Mouse (Mus musculus) heart, postnatal 36 days (tissue): ENCODE measurements around the gene Ldlr. TPM values are rescaled to one million over a fixed set of nuclear protein-coding genes. Genes with fewer than 3 reads are reported as not detected.
A peak's percentile ranks its signal among the peaks of the same experiment; 100 is the strongest.
"Not testable (repeated sequence)": the region's sequence is repeated elsewhere in the genome, so short reads cannot be mapped to it uniquely, and the experiment has no call there.

Source experiments
- DNase-seq, 2 experiments: peaks; one replicate each; pipeline ENCODE4 v3.0.0; 2021 to 2022
- intact Hi-C: fragments of 180-260 bp; cut with DNase I; formaldehyde crosslinking; loops from one replicate; pipeline ENCODE4 v1.15.1; 2025
- total RNA-seq, 2 experiments: library from RNA; stranded (reverse); gene quantifications; 2 replicates each; pipeline ENCODE4 v1.2.3; 2021

Ldlr gene
- total RNA-seq, 2 experiments from 2014 or later: 2.2 to 3.4 TPM

DNA sequence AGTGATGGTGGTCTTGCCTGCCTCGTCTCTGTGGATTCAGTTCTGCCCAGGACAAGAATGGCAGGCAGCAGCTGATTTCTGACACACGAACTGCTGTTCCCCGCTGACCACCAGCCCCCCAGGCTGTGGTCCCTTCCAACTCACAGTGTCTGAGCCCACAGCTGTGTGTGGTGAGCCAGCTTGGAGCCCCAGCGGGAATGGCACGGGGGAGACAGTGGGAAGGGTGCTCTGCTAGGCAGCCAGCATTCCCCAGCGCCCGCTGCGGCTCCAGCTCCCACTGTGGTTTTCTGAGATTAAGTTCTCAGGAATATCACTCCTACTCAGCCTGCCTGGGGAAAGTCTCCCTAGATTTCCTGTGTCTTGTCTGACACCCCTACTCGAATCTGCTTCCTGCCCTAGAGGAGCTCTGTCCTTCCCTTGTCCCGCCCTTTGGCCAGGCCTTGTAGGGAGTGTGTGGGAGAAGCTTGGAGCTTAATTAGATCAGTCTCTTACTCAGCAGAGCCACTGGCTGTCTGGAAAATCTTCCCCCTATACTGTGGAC lies 29.0 kb downstream of the Ldlr start:
- intact Hi-C loops: loop anchor here (5.0 kb wide), 1 partner anchor 150 kb away; no protein-coding TSS in a partner anchor
- DNase-seq: peak; percentile 53 to 67

GRCm38 (mm10) chr9:21754003-21754402 lies 30.7 kb downstream of the Ldlr start:
- intact Hi-C loops: loop anchor here (1.0 to 5.0 kb wide), 2 partner anchors 29 to 152 kb away; no protein-coding TSS in a partner anchor
- peak; percentile 85 to 87 for DNase-seq

GRCm38 (mm10) chr9:21754516-21755321 lies 31.4 kb downstream of the Ldlr start:
- intact Hi-C loops: loop anchor here (1.0 to 5.0 kb wide), 2 partner anchors 29 to 152 kb away; no protein-coding TSS in a partner anchor
- DNase-seq: peak in 1 of 2 experiments; percentile 37

GRCm38 (mm10) chr9:21758576-21759529 lies 35.6 kb downstream of the Ldlr start:
- intact Hi-C loops: no loop called here

DNA sequence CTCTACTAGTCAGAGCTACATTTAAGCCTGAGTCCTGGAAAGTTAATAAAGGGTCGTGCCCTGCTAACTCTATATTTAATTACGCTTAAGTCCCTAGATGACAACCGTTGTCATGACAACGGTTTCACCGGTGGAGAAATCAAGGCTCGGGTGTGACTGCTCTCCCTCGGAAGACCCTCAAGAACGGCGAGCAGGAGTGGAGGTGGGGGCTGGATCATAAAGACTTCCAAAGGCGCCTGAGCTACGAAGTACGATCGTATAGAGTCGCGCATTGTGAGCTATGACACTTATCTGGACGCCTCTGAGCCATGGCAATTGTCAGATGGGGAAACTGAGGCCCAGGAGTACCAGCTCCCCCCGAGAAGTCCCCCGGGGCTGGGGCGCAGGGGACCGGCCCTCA lies 36.4 kb downstream of the Ldlr start:
- no peak for DNase-seq
- intact Hi-C loops: loop anchor here (5.0 kb wide), 1 partner anchor 38 kb away; the partner anchor contains the start of gene Kank2

More at GRCm38 (mm10) chr9:21758576-21759529, 35.6 kb downstream of the Ldlr start:
- no peak for DNase-seq

DNA sequence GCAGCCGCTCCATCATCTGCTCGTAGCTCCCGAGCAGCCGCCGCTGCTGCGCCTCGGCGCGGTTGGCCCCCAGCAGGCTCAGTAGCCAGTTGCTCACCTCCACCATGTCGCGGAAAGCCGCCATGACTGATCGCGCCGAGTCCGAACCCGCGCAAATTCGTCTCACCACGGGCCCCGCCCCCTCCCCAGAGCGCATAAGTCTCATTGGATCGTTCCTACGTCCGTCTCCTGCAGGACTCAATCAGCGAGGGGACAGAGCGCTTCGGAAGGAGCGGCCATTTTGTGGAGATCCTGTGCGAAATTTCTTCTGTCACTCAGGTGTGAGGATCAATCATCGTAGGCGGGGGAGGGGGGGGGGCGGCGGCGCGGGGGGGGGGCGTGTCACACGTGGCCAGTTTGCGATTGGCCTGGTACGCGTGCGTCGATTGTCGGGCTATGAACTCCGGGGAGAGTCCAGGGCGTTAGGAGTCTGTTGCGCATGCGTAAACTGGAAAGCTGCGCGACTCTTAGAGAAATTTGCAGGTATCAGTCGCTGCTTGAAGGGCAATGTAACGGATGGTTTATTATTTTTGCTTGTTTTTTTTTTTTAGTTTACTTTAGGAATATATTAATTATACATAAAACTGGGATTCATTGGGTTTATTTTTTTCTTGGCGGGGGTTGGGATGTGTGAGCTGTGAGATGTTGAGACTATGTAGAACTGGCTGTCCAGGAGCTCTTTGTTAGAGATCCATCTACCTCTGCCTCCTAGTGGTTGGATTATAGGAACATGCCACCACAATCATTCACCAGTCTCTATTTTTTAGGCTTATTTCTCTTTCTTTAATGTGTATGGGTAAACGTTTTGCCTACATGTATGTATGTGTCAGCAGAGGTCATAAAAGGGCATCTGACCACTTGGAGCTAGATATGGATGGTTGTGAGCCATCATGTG lies 37.1 kb downstream of the Ldlr start, which contains the start of gene Spc24:
Spc24 (minus strand) TSS at position 149 of the 934 bp plus-strand sequence.
- intact Hi-C loops: loop anchor here (5.0 kb wide), 1 partner anchor 37 kb away; the partner anchor contains the start of gene Kank2
- peak; percentile 96 for DNase-seq

DNA sequence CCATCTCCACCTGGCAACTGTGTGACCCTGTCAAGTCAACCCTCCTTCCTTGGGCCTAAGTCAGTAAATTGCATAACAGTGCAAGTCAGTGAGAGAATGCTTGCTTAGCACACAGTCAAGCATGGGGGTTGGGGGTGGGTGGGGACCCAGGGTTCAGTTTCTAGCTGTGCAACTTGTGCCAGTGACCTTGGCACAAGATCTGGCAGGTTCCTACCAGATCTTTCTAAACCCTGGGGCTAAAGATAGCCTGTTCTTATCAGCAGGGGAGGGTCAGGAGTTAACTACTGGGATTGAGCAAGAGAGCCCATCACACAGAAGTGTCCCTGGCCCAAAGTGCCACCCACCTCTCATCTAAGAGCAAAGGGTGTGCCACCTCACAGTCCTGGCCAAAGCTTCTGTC lies 38.9 kb downstream of the Ldlr start:
- intact Hi-C loops: loop anchor here (5.0 kb wide), 1 partner anchor 35 kb away; the partner anchor contains the start of gene Kank2
- peak in 1 of 2 experiments; percentile 21 for DNase-seq

GRCm38 (mm10) chr9:21764084-21764999 lies 41.1 kb downstream of the Ldlr start:
- intact Hi-C loops: loop anchor here (5.0 kb wide), 1 partner anchor 33 kb away; the partner anchor contains the start of gene Kank2

DNA sequence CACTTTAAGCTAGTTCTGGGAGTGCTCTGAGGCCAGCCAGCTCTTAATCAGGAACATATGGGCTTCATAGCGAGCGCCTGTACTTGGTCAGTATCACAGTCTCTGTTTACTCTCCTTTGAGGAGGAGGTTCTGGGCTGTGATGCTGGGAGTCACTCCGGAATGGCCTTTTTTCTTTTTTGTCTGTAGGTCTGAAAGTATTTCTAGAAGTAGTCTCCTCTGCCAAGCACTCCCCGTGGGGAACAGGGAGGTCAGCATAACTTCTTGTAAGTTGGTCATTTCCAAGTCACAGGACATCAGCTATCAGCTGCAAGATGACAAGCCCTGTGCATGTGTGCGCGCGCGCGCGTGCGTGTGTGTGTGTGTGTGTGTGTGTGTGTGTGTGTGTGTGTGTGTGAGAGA lies 44.6 kb downstream of the Ldlr start:
- DNase-seq: peak; percentile 60 to 64
- intact Hi-C loops: no loop called here

More at GRCm38 (mm10) chr9:21764084-21764999, 41.1 kb downstream of the Ldlr start:
- DNase-seq: no peak

GRCm38 (mm10) chr9:21768511-21769411 lies 45.5 kb downstream of the Ldlr start:
- intact Hi-C loops: no loop called here
- peak; percentile 49 to 69 for DNase-seq

DNA sequence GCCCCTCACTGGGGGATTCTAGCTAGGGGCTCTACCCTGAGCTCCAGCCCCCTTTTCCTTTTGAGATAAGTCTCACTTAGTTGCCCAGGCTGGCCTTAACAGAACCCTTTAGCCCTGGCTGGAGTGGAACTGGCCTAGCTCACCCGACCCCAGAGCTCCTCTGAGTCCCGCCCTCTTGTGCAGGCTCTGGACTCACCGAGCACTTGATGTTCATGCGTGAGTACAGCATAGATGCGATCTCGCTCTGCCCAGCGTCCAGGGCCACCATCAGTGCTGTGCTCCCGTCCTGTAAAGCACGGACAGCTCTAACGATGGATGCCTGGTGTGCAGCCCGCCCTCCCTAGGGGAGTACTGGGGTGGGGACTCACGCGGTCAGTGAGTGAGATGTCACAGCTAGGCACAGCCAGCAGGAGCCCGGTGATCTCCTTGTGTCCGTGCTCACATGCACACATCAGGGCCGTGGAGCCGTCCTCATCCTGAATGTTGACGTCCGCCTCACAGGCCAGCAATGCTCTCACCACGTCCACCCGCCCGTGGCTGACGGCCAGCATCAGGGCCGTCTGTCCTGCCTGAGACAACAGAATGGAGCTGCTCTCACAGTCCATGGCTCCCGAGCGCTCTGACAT lies 46.4 kb downstream of the Ldlr start:
- intact Hi-C loops: no loop called here
- DNase-seq: peak in 1 of 2 experiments; percentile 53

DNA sequence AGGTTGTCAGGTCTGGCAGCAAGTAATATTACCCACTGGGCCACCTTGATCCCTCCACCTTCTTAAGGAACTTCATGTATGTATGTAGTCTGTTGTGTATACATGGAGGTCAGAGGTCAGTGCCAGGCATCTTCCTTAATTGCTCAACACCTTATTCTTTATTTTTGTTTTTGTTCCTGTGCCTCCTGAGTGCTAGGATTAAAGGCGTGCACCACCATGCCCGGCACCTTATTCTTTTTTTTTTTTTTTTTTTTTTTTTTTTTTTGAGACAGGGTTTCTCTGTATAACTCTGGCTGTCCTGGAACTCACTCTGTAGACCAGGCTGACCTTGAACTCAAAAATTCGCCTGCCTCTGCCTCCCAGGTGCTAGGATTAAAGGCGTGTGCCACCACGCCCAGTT lies 50.1 kb downstream of the Ldlr start:
- intact Hi-C loops, DNase-seq: not testable (repeated sequence)

- intact Hi-C loops: no loop called here
- no peak for DNase-seq
Measured at GRCm38 (mm10) chr9:21774353-21774752, 51.1 kb downstream of the Ldlr start.

GRCm38 (mm10) chr9:21777726-21778125 lies 54.4 kb downstream of the Ldlr start:
- intact Hi-C loops: no loop called here
- no peak for DNase-seq

DNA sequence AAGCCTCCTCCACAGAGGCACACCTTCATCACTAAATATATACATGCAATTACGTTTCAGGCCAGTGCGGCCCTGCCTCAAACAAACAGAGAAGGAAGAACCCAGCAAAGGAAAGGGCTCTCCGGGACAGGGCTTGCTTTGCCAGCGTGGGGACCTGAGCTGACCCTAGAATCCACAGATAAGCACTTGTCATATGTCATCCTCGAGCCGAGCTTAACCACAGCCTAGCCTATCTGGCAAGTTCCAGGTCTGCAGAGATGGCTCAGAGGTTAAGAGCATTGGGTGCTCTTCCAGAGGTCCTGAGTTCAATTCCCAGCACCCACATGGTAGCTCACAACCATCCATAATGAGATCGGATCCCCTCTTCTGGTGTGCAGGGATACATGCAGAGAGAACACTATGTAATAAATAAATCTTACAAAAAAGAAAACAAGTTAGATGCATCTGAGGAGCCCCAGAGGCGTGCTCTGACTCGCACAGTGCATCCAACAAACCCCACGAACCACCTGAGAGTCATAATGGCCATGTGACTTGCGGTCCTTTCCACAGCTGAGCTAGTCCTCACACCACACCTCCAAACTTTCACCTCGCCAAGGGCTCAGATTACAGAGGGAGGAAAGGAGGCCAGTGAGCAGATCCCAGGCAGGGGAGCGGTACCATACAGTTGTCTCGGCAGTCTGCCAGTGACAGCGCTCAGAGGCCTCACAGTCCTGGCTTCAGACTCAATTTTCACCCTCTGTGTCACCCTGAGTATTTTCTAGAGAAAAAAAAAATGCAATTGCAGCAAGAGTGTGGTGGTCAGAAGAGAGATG lies 58.6 kb downstream of the Ldlr start:
- intact Hi-C loops: no loop called here
- DNase-seq: no peak
